Mouse (Mus musculus): ENCODE measurements around the gene Nanog.
"Not testable (repeated sequence)": the region's sequence is repeated elsewhere in the genome, so short reads cannot be mapped to it uniquely, and the experiment has no call there.

Nanog gene

GRCm38 (mm10) chr6:122707036-122707800 lies at the start of gene Nanog:
Gene Nanog (plus strand): TSS chr6:122707489.
- in situ Hi-C loops (cut with MboI, MseI), result no loop called here

- in situ Hi-C loops (cut with MboI, MseI), result no loop called here
Observed at GRCm38 (mm10) chr6:122657630-122658029, 49.7 kb upstream of the Nanog start.

- in situ Hi-C loops (cut with MboI, MseI), result no loop called here
Observed at GRCm38 (mm10) chr6:122659567-122659966, 47.7 kb upstream of the Nanog start.

- in situ Hi-C loops (cut with MboI, MseI), result no loop called here
Observed at GRCm38 (mm10) chr6:122660601-122661379, 46.5 kb upstream of the Nanog start.

- in situ Hi-C loops (cut with MboI, MseI), result no loop called here
Observed at GRCm38 (mm10) chr6:122662551-122663264, 44.6 kb upstream of the Nanog start.

GRCm38 (mm10) chr6:122663596-122664206 lies 43.6 kb upstream of the Nanog start:
- in situ Hi-C loops (cut with MboI, MseI), result no loop called here

GRCm38 (mm10) chr6:122665866-122666265 lies 41.4 kb upstream of the Nanog start:
- in situ Hi-C loops (cut with MboI, MseI), result loop anchor here (5.0 kb wide), 2 partner anchors 51 to 121 kb away; no protein-coding TSS in a partner anchor

GRCm38 (mm10) chr6:122667715-122668114 lies 39.6 kb upstream of the Nanog start:
- in situ Hi-C loops (cut with MboI, MseI), result loop anchor here (5.0 kb wide), 2 partner anchors 50 to 120 kb away; no protein-coding TSS in a partner anchor

GRCm38 (mm10) chr6:122668823-122669222 lies 38.5 kb upstream of the Nanog start:
- in situ Hi-C loops (cut with MboI, MseI), result loop anchor here (5.0 kb wide), 2 partner anchors 48 to 118 kb away; no protein-coding TSS in a partner anchor

- in situ Hi-C loops (cut with MboI, MseI), result loop anchor here (5.0 kb wide), 2 partner anchors 48 to 118 kb away; no protein-coding TSS in a partner anchor
Observed at GRCm38 (mm10) chr6:122669406-122670200, 37.7 kb upstream of the Nanog start.

- in situ Hi-C loops (cut with MboI, MseI), result no loop called here
Observed at GRCm38 (mm10) chr6:122670201-122670551, 37.1 kb upstream of the Nanog start.

- in situ Hi-C loops (cut with MboI, MseI), result no loop called here
Observed at GRCm38 (mm10) chr6:122670841-122671240, 36.4 kb upstream of the Nanog start.

GRCm38 (mm10) chr6:122672746-122673145 lies 34.5 kb upstream of the Nanog start:
- in situ Hi-C loops (cut with MboI, MseI), result no loop called here

- in situ Hi-C loops (cut with MboI, MseI), result no loop called here
Observed at GRCm38 (mm10) chr6:122682646-122683045, 24.6 kb upstream of the Nanog start.

- in situ Hi-C loops (cut with MboI, MseI), result no loop called here
Observed at GRCm38 (mm10) chr6:122686709-122687108, 20.6 kb upstream of the Nanog start.

- in situ Hi-C loops (cut with MboI, MseI), result no loop called here
Observed at GRCm38 (mm10) chr6:122689411-122690055, 17.8 kb upstream of the Nanog start.

GRCm38 (mm10) chr6:122690082-122690481 lies 17.2 kb upstream of the Nanog start:
- in situ Hi-C loops (cut with MboI, MseI), result no loop called here

GRCm38 (mm10) chr6:122695398-122695797 lies 11.9 kb upstream of the Nanog start:
- in situ Hi-C loops (cut with MboI, MseI), result no loop called here

GRCm38 (mm10) chr6:122699628-122700027 lies 7.7 kb upstream of the Nanog start:
- in situ Hi-C loops (cut with MboI, MseI), result not testable (repeated sequence)

GRCm38 (mm10) chr6:122701816-122702215 lies 5.5 kb upstream of the Nanog start:
- in situ Hi-C loops (cut with MboI, MseI), result no loop called here

All from T-helper 1 cell (primary cell).